Mouse (Mus musculus): ENCODE measurements around the gene Zfp428.

- TF ChIP-seq CTCF (IDR thresholded peaks at IDR 0.05; ENCODE audit: low read depth, low read length) (no peak), EP300 (IDR thresholded peaks at IDR 0.05; ENCODE audit: insufficient read depth, low read depth, low read length) (no peak)
Measured at GRCm38 (mm10) chr7:24485481-24485880, 21.3 kb upstream of the Zfp428 start.

Measured in ES-Bruce4 (cell line).